Mouse (Mus musculus): ENCODE results near the gene Cask. TPM values are rescaled to one million over a fixed set of nuclear protein-coding genes. Genes with fewer than 3 reads are reported as not detected.

Cask gene
- polyA plus RNA-seq, 2 experiments: 1.5 to 1.6 TPM

- no peak for TF ChIP-seq EP300 (IDR thresholded peaks at IDR 0.05; ENCODE audit: low read depth)
- TF ChIP-seq CTCF (IDR thresholded peaks at IDR 0.05; ENCODE audit: low read depth): no peak
- no peaks in the 10 kb centered on the region for H3K36me3 ChIP-seq (replicated peaks; ENCODE audit: control insufficient read depth, insufficient read depth, low read depth)
- WGBS (ENCODE audit: insufficient replicate concordance): 31% methylated on average over 3 of the region's 3 CpGs
- H3K27ac ChIP-seq: no peak overlapping the region
- no peaks in the 10 kb centered on the region for H3K9me3 ChIP-seq (ENCODE audit: control insufficient read depth, low read length)
- H3K4me1 ChIP-seq (replicated peaks; ENCODE audit: control insufficient read depth in 2 of 2, insufficient read depth in 2 of 2, low read length in 1 of 2): no peaks in the 10 kb centered on the region
- no peaks in the 10 kb centered on the region for H3K27me3 ChIP-seq (ENCODE audit: control insufficient read depth, insufficient read depth, low read length)
- peak in 2 of 3 experiments; percentile 3 for DNase-seq (ENCODE audit: low read depth in 3 of 3, low spot score in 3 of 3)
- H3K9ac ChIP-seq (replicated peaks): no peak overlapping the region
- ATAC-seq (ENCODE audit: insufficient read depth): no peak
- H3K4me2 ChIP-seq (ENCODE audit: low read depth): no peak overlapping the region
- no peak overlapping the region for H3K4me3 ChIP-seq (ENCODE audit: insufficient read depth in 1 of 2, low read depth in 2 of 2, low read length in 2 of 2)
Measured at GRCm38 (mm10) chrX:13554504-13554903, 296.7 kb downstream of the Cask start.

- DNase-seq (ENCODE audit: low read depth in 3 of 3, low spot score in 3 of 3) (no peak), ATAC-seq (ENCODE audit: insufficient read depth) (no peak)
- TF ChIP-seq EP300 (IDR thresholded peaks at IDR 0.05; ENCODE audit: low read depth) (no peak), CTCF (IDR thresholded peaks at IDR 0.05; ENCODE audit: low read depth) (no peak)
- H3K4me3 ChIP-seq (ENCODE audit: insufficient read depth in 1 of 2, low read depth in 2 of 2, low read length in 2 of 2): no peak overlapping the region
- H3K27ac ChIP-seq: no peak overlapping the region
- no peaks in the 10 kb centered on the region for H3K9me3 ChIP-seq (ENCODE audit: control insufficient read depth, low read length)
- 28% methylated on average over 2 of the region's 2 CpGs for WGBS (ENCODE audit: insufficient replicate concordance)
- no peaks in the 10 kb centered on the region for H3K4me1 ChIP-seq (replicated peaks; ENCODE audit: control insufficient read depth in 2 of 2, insufficient read depth in 2 of 2, low read length in 1 of 2)
- H3K27me3 ChIP-seq (ENCODE audit: control insufficient read depth, insufficient read depth, low read length): no peaks in the 10 kb centered on the region
- H3K4me2 ChIP-seq (ENCODE audit: low read depth): no peak overlapping the region
- H3K36me3 ChIP-seq (replicated peaks; ENCODE audit: control insufficient read depth, insufficient read depth, low read depth): no peaks in the 10 kb centered on the region
- H3K9ac ChIP-seq (replicated peaks): no peak overlapping the region
Measured at GRCm38 (mm10) chrX:13552288-13552687, 298.9 kb downstream of the Cask start.

- no peak for DNase-seq (ENCODE audit: low read depth in 3 of 3, low spot score in 3 of 3)
- no peaks in the 10 kb centered on the region for H3K36me3 ChIP-seq (replicated peaks; ENCODE audit: control insufficient read depth, insufficient read depth, low read depth)
- no peak overlapping the region for H3K27ac ChIP-seq
- no peak overlapping the region for H3K4me3 ChIP-seq (ENCODE audit: insufficient read depth in 1 of 2, low read depth in 2 of 2, low read length in 2 of 2)
- no peaks in the 10 kb centered on the region for H3K27me3 ChIP-seq (ENCODE audit: control insufficient read depth, insufficient read depth, low read length)
- no peak for TF ChIP-seq CTCF (IDR thresholded peaks at IDR 0.05; ENCODE audit: low read depth)
- no peak for TF ChIP-seq EP300 (IDR thresholded peaks at IDR 0.05; ENCODE audit: low read depth)
- 70% methylated on average over 4 of the region's 4 CpGs for WGBS (ENCODE audit: insufficient replicate concordance)
- ATAC-seq (ENCODE audit: insufficient read depth): no peak
- no peaks in the 10 kb centered on the region for H3K9me3 ChIP-seq (ENCODE audit: control insufficient read depth, low read length)
- no peak overlapping the region for H3K4me2 ChIP-seq (ENCODE audit: low read depth)
- no peaks in the 10 kb centered on the region for H3K4me1 ChIP-seq (replicated peaks; ENCODE audit: control insufficient read depth in 2 of 2, insufficient read depth in 2 of 2, low read length in 1 of 2)
- H3K9ac ChIP-seq (replicated peaks): no peak overlapping the region
Measured at GRCm38 (mm10) chrX:13551566-13551965, 299.6 kb downstream of the Cask start.

- whole genome bisulfite sequencing (ENCODE audit: insufficient replicate concordance): 68% methylated on average over 4 of the region's 4 CpGs
- Histone ChIP-seq H3K9ac (replicated peaks) (no peak overlapping the region), H3K9me3 (ENCODE audit: control insufficient read depth, low read length) (no peaks in the 10 kb centered on the region), H3K27me3 (ENCODE audit: control insufficient read depth, insufficient read depth, low read length) (no peaks in the 10 kb centered on the region), H3K4me3 (ENCODE audit: insufficient read depth in 1 of 2, low read depth in 2 of 2, low read length in 2 of 2) (no peak overlapping the region), H3K27ac (no peak overlapping the region), H3K4me2 (ENCODE audit: low read depth) (no peak overlapping the region), H3K4me1 (replicated peaks; ENCODE audit: control insufficient read depth in 2 of 2, insufficient read depth in 2 of 2, low read length in 1 of 2) (no peaks in the 10 kb centered on the region), H3K36me3 (replicated peaks; ENCODE audit: control insufficient read depth, insufficient read depth, low read depth) (no peaks in the 10 kb centered on the region)
- no peak for ATAC-seq (ENCODE audit: insufficient read depth)
- no peak for TF ChIP-seq CTCF (IDR thresholded peaks at IDR 0.05; ENCODE audit: low read depth)
- no peak for TF ChIP-seq EP300 (IDR thresholded peaks at IDR 0.05; ENCODE audit: low read depth)
- no peak for DNase-seq (ENCODE audit: low read depth in 3 of 3, low spot score in 3 of 3)
Measured at GRCm38 (mm10) chrX:13549100-13549499, 302.1 kb downstream of the Cask start.

GRCm38 (mm10) chrX:13521288-13521687, 329.9 kb downstream of the Cask start:
- 76% methylated on average over 8 of the region's 8 CpGs for WGBS (ENCODE audit: insufficient replicate concordance)
- no peaks in the 10 kb centered on the region for H3K27me3 ChIP-seq (ENCODE audit: control insufficient read depth, insufficient read depth, low read length)
- H3K4me1 ChIP-seq (replicated peaks; ENCODE audit: control insufficient read depth in 2 of 2, insufficient read depth in 2 of 2, low read length in 1 of 2): 0 out of 4 replicates have a peak, but pooled peaks cover 0 to 2% of the 10 kb centered on the region in 2 experiments
- ATAC-seq (ENCODE audit: insufficient read depth) (no peak), DNase-seq (ENCODE audit: low read depth in 3 of 3, low spot score in 3 of 3) (no peak)
- H3K36me3 ChIP-seq (replicated peaks; ENCODE audit: control insufficient read depth, insufficient read depth, low read depth): no peaks in the 10 kb centered on the region
- H3K9ac ChIP-seq (replicated peaks): no peak overlapping the region
- H3K4me3 ChIP-seq (ENCODE audit: insufficient read depth in 1 of 2, low read depth in 2 of 2, low read length in 2 of 2): no peak overlapping the region
- H3K27ac ChIP-seq: no peak overlapping the region
- H3K4me2 ChIP-seq (ENCODE audit: low read depth): no peak overlapping the region
- H3K9me3 ChIP-seq (ENCODE audit: control insufficient read depth, low read length): no peaks in the 10 kb centered on the region
- TF ChIP-seq EP300 (IDR thresholded peaks at IDR 0.05; ENCODE audit: low read depth) (no peak), CTCF (IDR thresholded peaks at IDR 0.05; ENCODE audit: low read depth) (no peak)
